ENCODE assay signal across 23 mouse cellular contexts in the genomic region with DNA sequence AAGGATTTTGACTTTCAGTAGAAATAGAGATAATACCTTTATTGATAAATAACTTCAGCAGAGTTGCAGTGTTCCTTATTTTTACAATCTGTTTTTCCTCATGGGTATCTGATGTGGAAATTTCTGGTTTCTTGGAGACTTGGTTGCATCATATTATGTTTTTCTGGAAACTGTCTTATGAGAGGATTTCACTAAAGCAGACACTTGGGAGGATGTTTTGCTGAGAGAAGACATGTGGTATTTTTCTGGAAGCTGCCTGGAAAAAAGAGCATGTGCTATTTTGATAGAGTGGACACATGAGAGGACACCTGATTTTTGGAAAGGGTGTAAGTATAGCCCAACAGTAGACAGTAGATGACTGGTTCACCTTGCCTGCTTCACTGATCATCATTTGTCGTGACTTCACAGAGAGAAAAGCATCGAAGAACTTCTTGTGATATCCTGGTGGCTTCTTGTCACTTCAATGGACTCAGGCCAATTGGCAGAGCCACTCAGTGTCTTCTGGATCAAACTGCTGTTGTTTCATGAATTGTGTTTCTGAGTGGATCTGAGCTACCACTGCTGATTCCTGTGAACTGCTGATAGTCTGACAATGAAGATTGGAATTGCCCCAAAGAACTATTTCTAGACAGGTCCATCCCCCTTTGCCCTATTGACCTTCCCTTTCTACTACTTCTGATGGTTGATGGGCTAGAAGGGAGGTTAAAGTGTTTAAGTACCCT.
"Had no signal": no experiment of that assay in that cellular context is flagged by ENCODE, and none has a peak within 500 bp of the region (broad histone marks: within the 10 kb centered on the region; RNA-seq: fewer than 3 reads in every experiment).

No protein-coding gene starts in this region.

- H3K27ac ChIP-seq: kidney, embryonic 15.5 days; limb, embryonic 13.5 days; liver, embryonic 12.5 days; liver, embryonic 15.5 days; lung, embryonic 15.5 days; midbrain, embryonic 10.5 days; midbrain, embryonic 13.5 days; neural tube, embryonic 13.5 days; stomach, embryonic 15.5 days had no signal

- H3K9ac ChIP-seq: kidney, embryonic 15.5 days; limb, embryonic 13.5 days; liver, embryonic 12.5 days; liver, embryonic 15.5 days; lung, embryonic 15.5 days; midbrain, embryonic 13.5 days; neural tube, embryonic 13.5 days; stomach, embryonic 15.5 days had no signal

- DNase-seq: kidney, adult 8-10 months; kidney, postnatal 10 days; kidney, postnatal 36 days; left cerebral cortex, postnatal 4 days; liver; right cerebral cortex, adult 18-20 months; right cerebral cortex, postnatal 14 days; right cerebral cortex, postnatal 4 days; spleen, adult 18-20 months; thymus, postnatal 36 days had no signal

- ATAC-seq: intestine, postnatal 0 days; liver, embryonic 12.5 days; midbrain, embryonic 13.5 days; midbrain, embryonic 16.5 days had no signal

- H3K9me3 ChIP-seq: kidney, embryonic 15.5 days; limb, embryonic 13.5 days; liver, embryonic 12.5 days; liver, embryonic 15.5 days; lung, embryonic 15.5 days; megakaryocyte, embryonic 14.5 days; midbrain, embryonic 10.5 days; midbrain, embryonic 13.5 days; neural tube, embryonic 13.5 days; stomach, embryonic 15.5 days had no signal

- H3K4me1 ChIP-seq: kidney, embryonic 15.5 days; limb, embryonic 13.5 days; liver, embryonic 12.5 days; liver, embryonic 15.5 days; lung, embryonic 15.5 days; megakaryocyte, embryonic 14.5 days; midbrain, embryonic 10.5 days; midbrain, embryonic 13.5 days; neural tube, embryonic 13.5 days; stomach, embryonic 15.5 days had no signal

- H3K4me2 ChIP-seq: kidney, embryonic 15.5 days; limb, embryonic 13.5 days; liver, embryonic 12.5 days; liver, embryonic 15.5 days; lung, embryonic 15.5 days; midbrain, embryonic 13.5 days; neural tube, embryonic 13.5 days; stomach, embryonic 15.5 days had no signal

- H3K27me3 ChIP-seq: kidney, embryonic 15.5 days; limb, embryonic 13.5 days; liver, embryonic 12.5 days; liver, embryonic 15.5 days; lung, embryonic 15.5 days; megakaryocyte, embryonic 14.5 days; midbrain, embryonic 13.5 days; neural tube, embryonic 13.5 days; stomach, embryonic 15.5 days had no signal

- H3K4me3 ChIP-seq: kidney, embryonic 15.5 days; limb, embryonic 13.5 days; liver, embryonic 12.5 days; liver, embryonic 15.5 days; lung, embryonic 15.5 days; megakaryocyte, embryonic 14.5 days; midbrain, embryonic 10.5 days; midbrain, embryonic 13.5 days; myocyte; neural tube, embryonic 13.5 days; stomach, embryonic 15.5 days had no signal

- H3K36me3 ChIP-seq: kidney, embryonic 15.5 days; limb, embryonic 13.5 days; liver, embryonic 12.5 days; liver, embryonic 15.5 days; lung, embryonic 15.5 days; midbrain, embryonic 10.5 days; midbrain, embryonic 13.5 days; neural tube, embryonic 13.5 days; stomach, embryonic 15.5 days had no signal
